Mouse (Mus musculus): ENCODE measurements at regions not wholly inside any gene's neighbourhood (a gene's known extent, or its start where the extent isn't known, plus 50 kb on each side); places are given as distances from the start of the nearest gene placed in this dataset.

- TF ChIP-seq CTCF (IDR thresholded peaks at IDR 0.05; ENCODE audit: borderline replicate concordance, control insufficient read depth, extremely low read depth, insufficient read depth, low read length, poor library complexity) = peak; percentile 60; the same call in 1 of the 2 replicates
- no peak for TF ChIP-seq POLR2A (IDR thresholded peaks at IDR 0.05; ENCODE audit: control insufficient read depth, extremely low read depth, insufficient read depth, low read length, poor library complexity)
These were observed 144.5 kb downstream of the Tfcp2l1 start for GRCm38 (mm10) chr1:118772261-118772660.
